Mouse (Mus musculus): ENCODE measurements around the gene Ipcef1. TPM values are rescaled to one million over a fixed set of nuclear protein-coding genes. Genes with fewer than 3 reads are reported as not detected.
"Not testable (repeated sequence)": the region's sequence is repeated elsewhere in the genome, so short reads cannot be mapped to it uniquely, and the experiment has no call there.

Ipcef1 gene
- polyA plus RNA-seq, 1 experiment from 2014 or later: 0.83 TPM

DNA sequence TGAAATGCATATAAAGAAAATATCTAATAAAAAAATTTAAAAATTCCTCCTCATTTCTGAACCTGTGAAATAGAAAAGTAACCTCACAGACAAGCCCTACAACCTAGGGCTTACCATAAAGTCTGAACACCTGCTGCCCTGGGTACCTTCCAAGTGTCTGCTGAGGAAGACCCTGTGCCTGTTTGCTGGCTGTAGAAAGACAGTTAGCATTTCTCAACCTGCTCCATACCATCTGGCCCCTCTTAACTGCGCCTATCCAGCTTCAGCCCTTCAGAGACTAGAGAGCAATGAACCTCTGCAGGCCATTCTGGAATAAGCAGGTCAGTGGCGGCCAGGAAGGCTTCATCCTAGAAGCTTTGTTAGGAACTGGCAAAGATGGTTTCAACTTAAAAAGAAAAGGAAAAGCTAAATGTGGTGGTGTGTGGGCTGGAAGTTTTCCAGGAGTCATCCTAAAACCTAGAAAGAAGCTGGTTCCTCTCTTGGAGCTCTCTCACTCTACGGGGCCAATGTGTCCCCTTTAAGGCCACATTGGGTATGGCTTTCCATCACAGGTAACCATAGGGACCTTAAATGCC lies 150.4 kb downstream of the Ipcef1 start:
- Histone ChIP-seq H3K4me3 (ENCODE audit: low read depth, low read length) (no peak overlapping the region), H3K4me2 (ENCODE audit: low read depth, low read length, severe bottlenecking) (no peak overlapping the region), H3K36me3 (ENCODE audit: control insufficient read depth, insufficient read depth, low read length) (no peaks in the 10 kb centered on the region), H3K27ac (ENCODE audit: low read depth, low read length) (no peak overlapping the region), H3K27me3 (ENCODE audit: control insufficient read depth, insufficient read depth, low read length) (no peaks in the 10 kb centered on the region), H3K9ac (ENCODE audit: low read length) (no peak overlapping the region), H3K9me3 (ENCODE audit: control insufficient read depth, low read length) (no peaks in the 10 kb centered on the region), H3K4me1 (replicated peaks; ENCODE audit: control insufficient read depth, insufficient read depth, low read length) (no peaks in the 10 kb centered on the region)
- ATAC-seq (replicated peaks; ENCODE audit: low FRiP score): no peak
- no peak for DNase-seq (ENCODE audit: low spot score)
- WGBS: 92% methylated on average over 3 of the region's 3 CpGs

DNA sequence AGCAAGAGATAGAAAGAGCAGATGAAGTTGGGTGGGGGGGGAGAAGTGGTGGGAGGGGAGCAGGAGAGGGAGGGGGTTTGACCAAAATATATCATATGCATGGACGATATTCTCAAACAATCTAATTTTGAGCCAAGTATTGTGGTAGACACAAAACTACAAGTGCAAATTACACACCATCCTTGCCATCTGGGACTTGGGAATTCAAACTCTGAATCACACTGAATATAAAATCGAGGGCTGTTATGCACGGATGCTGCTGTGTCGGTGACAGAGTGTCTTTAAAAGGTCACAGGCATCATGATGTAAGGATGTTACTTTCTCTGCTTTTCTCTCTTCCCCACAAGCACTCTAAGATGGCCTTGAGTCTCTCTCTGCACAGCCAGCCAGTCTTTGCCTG lies 152.2 kb downstream of the Ipcef1 start:
- H3K36me3 ChIP-seq (ENCODE audit: control insufficient read depth, insufficient read depth, low read length): no peaks in the 10 kb centered on the region
- no peak overlapping the region for H3K4me2 ChIP-seq (ENCODE audit: low read depth, low read length, severe bottlenecking)
- H3K4me1 ChIP-seq (replicated peaks; ENCODE audit: control insufficient read depth, insufficient read depth, low read length): no peaks in the 10 kb centered on the region
- DNase-seq (ENCODE audit: low spot score) (no peak), ATAC-seq (replicated peaks; ENCODE audit: low FRiP score) (no peak)
- no peaks in the 10 kb centered on the region for H3K27me3 ChIP-seq (ENCODE audit: control insufficient read depth, insufficient read depth, low read length)
- no peak overlapping the region for H3K9ac ChIP-seq (ENCODE audit: low read length)
- no peak overlapping the region for H3K4me3 ChIP-seq (ENCODE audit: low read depth, low read length)
- no peak overlapping the region for H3K27ac ChIP-seq (ENCODE audit: low read depth, low read length)
- H3K9me3 ChIP-seq (ENCODE audit: control insufficient read depth, low read length): no peaks in the 10 kb centered on the region
- WGBS: 90% methylated on average over 4 of the region's 4 CpGs

DNA sequence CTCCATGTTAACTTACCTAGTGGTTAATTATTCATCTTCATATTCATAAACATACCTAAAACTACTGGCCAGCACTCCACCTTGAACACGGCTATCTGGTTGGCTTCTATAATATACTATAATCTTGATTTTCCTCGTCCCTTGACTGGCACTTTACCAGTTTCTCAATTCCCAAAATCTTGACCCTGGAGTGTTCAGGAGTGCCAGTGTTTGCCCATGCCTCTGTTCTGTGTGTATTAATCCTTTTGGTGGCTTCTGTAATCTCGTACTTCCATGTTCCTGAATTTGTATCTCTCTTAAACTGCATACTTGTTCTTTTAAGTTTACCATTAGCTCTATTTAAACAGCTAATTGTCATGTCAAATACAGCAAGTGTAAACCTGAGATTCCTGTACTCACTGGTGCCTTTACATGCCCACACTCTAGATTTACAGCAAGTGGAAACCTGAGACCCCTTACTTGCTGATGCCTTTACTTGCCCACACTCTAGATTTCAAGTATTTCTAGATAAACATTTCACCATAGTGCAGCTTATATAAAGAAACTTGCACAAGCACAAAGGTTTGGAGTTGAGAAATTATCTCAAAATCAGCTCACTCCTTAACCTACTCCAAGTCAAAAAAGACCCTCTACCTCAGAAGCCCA lies 155.5 kb downstream of the Ipcef1 start:
- no peak for ATAC-seq (replicated peaks; ENCODE audit: low FRiP score)
- Histone ChIP-seq H3K9ac (ENCODE audit: low read length) (no peak overlapping the region), H3K4me1 (replicated peaks; ENCODE audit: control insufficient read depth, insufficient read depth, low read length) (no peaks in the 10 kb centered on the region), H3K9me3 (ENCODE audit: control insufficient read depth, low read length) (no peaks in the 10 kb centered on the region), H3K27me3 (ENCODE audit: control insufficient read depth, insufficient read depth, low read length) (no peaks in the 10 kb centered on the region), H3K4me3 (ENCODE audit: low read depth, low read length) (no peak overlapping the region), H3K27ac (ENCODE audit: low read depth, low read length) (no peak overlapping the region), H3K36me3 (ENCODE audit: control insufficient read depth, insufficient read depth, low read length) (no peaks in the 10 kb centered on the region), H3K4me2 (ENCODE audit: low read depth, low read length, severe bottlenecking) (no peak overlapping the region)
- DNase-seq (ENCODE audit: low spot score): no peak
- WGBS: 92% methylated on average over 3 of the region's 3 CpGs

DNA sequence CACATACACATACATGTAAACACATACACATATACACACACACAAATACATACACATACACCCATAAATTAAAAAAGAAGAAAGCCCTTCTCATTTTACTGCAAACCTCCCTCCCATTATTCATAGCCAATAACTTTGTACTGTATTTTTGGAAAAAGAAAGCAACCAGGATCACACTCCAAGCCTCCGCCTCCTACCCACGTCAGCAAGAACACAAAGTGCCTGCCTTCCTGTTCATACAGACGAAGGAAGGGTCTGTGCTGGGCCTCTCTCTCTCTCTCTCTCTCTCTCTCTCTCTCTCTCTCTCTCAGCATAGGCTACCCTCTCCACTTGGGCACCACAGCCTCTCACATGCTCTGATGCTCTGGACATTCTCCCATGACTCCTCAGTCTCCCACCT lies 156.5 kb downstream of the Ipcef1 start:
- no peak overlapping the region for H3K27ac ChIP-seq (ENCODE audit: low read depth, low read length)
- no peaks in the 10 kb centered on the region for H3K36me3 ChIP-seq (ENCODE audit: control insufficient read depth, insufficient read depth, low read length)
- H3K9ac ChIP-seq (ENCODE audit: low read length): no peak overlapping the region
- WGBS: 73% methylated on average over 3 of the region's 3 CpGs
- ATAC-seq (replicated peaks; ENCODE audit: low FRiP score): no peak
- no peaks in the 10 kb centered on the region for H3K9me3 ChIP-seq (ENCODE audit: control insufficient read depth, low read length)
- H3K4me2 ChIP-seq (ENCODE audit: low read depth, low read length, severe bottlenecking): no peak overlapping the region
- H3K27me3 ChIP-seq (ENCODE audit: control insufficient read depth, insufficient read depth, low read length): no peaks in the 10 kb centered on the region
- no peak overlapping the region for H3K4me3 ChIP-seq (ENCODE audit: low read depth, low read length)
- no peaks in the 10 kb centered on the region for H3K4me1 ChIP-seq (replicated peaks; ENCODE audit: control insufficient read depth, insufficient read depth, low read length)
- no peak for DNase-seq (ENCODE audit: low spot score)

DNA sequence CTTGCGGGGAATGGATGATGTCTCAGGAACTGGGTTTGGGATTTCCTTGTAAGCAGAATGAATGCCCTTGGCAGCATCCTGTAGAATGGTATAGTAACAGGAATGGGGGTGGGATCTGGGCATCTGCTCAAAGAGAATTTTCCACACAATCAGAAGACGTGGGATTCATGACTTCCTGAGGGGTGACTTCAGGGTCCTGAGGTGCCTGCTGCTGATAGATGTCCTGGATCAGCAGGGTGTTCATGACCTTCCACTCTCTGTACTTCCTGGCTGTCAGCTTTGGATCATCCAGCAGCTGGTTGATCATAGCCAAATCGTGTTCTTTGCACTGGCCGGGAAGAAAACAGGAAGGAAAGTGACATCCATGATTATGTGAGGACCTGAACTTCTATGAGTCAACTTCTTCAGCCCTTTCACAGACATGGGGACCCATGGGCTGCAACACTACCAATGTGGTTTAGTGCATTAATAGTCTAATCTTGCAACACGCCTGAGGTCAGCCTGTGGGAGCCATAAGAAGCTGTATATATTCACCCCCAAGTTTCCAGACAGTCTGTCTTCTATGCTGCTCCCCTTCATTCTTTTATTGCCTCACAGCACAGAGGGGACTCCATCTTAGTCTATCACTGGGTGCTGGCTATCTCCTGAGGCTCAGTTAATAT lies 161.8 kb downstream of the Ipcef1 start:
- no peaks in the 10 kb centered on the region for H3K36me3 ChIP-seq (ENCODE audit: control insufficient read depth, insufficient read depth, low read length)
- 90% methylated on average over 5 of the region's 5 CpGs for WGBS

DNA sequence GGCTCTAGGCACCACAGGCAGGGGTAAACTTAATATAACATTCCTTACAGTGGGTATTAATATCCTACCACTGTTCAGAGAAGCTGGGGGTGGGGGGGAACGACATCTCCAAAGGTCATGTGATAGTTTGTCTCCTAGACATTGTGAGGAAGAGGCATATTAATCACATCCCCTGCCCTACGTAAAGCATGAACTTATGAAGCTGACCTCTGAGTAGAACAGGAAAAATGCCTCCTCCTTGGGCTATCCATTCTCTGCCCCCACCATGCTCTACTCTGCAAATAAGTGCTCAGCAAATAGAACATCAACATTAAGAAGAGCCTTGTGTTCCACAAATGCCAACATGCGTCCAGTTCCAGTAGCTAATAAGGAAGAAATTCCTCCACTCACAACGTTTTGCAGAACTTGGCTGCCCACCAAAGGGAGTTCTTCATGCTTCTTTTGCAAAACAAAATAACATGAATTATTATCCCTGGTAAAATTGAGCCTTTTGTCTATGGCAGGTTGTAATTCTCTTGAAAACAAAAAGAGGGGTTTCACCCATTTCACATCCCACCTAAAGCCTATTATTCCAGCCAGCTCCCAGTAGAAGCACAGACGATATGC lies 162.5 kb downstream of the Ipcef1 start:
- WGBS: 72% methylated on average over 5 of the region's 5 CpGs

More for the DNA sequence above, 161.8 kb downstream of the Ipcef1 start:
- Histone ChIP-seq H3K27ac (ENCODE audit: low read depth, low read length) (no peak overlapping the region), H3K27me3 (ENCODE audit: control insufficient read depth, insufficient read depth, low read length) (no peaks in the 10 kb centered on the region), H3K4me3 (ENCODE audit: low read depth, low read length) (no peak overlapping the region), H3K9me3 (ENCODE audit: control insufficient read depth, low read length) (no peaks in the 10 kb centered on the region), H3K4me1 (replicated peaks; ENCODE audit: control insufficient read depth, insufficient read depth, low read length) (no peaks in the 10 kb centered on the region), H3K9ac (ENCODE audit: low read length) (no peak overlapping the region), H3K4me2 (ENCODE audit: low read depth, low read length, severe bottlenecking) (no peak overlapping the region)
- no peak for ATAC-seq (replicated peaks; ENCODE audit: low FRiP score)
- no peak for DNase-seq (ENCODE audit: low spot score)

DNA sequence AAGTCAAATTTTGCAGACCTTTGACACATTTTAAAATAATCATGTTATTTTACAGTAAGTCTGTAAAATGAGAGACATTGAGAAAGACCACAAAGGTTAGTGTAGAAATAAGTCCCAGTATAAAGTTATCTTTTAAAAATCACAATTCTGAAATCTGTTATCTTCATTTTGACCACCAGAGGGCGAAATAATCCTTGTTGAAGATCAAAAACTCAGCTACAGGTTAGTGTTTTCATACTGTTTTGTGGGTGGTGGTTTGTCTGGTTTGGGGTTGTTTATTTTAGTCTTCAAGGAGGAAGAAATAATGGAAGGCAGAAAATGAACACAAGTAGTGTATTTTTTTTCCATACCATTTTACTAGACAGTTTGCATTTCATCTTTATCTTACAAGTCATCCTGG lies 166.8 kb downstream of the Ipcef1 start:
- Histone ChIP-seq H3K4me3 (ENCODE audit: low read depth, low read length) (no peak overlapping the region), H3K9me3 (ENCODE audit: control insufficient read depth, low read length) (no peaks in the 10 kb centered on the region), H3K36me3 (ENCODE audit: control insufficient read depth, insufficient read depth, low read length) (no peaks in the 10 kb centered on the region), H3K27ac (ENCODE audit: low read depth, low read length) (no peak overlapping the region), H3K4me1 (replicated peaks; ENCODE audit: control insufficient read depth, insufficient read depth, low read length) (no peaks in the 10 kb centered on the region), H3K4me2 (ENCODE audit: low read depth, low read length, severe bottlenecking) (no peak overlapping the region), H3K9ac (ENCODE audit: low read length) (no peak overlapping the region), H3K27me3 (ENCODE audit: control insufficient read depth, insufficient read depth, low read length) (no peaks in the 10 kb centered on the region)
- DNase-seq (ENCODE audit: low spot score) (no peak), ATAC-seq (replicated peaks; ENCODE audit: low FRiP score) (no peak)
- WGBS: 2% methylated on average over 1 of the region's 1 CpGs

More for the DNA sequence above, 162.5 kb downstream of the Ipcef1 start:
- Histone ChIP-seq H3K4me3 (ENCODE audit: low read depth, low read length) (no peak overlapping the region), H3K4me2 (ENCODE audit: low read depth, low read length, severe bottlenecking) (no peak overlapping the region), H3K4me1 (replicated peaks; ENCODE audit: control insufficient read depth, insufficient read depth, low read length) (no peaks in the 10 kb centered on the region), H3K9me3 (ENCODE audit: control insufficient read depth, low read length) (no peaks in the 10 kb centered on the region), H3K27me3 (ENCODE audit: control insufficient read depth, insufficient read depth, low read length) (no peaks in the 10 kb centered on the region), H3K27ac (ENCODE audit: low read depth, low read length) (no peak overlapping the region), H3K36me3 (ENCODE audit: control insufficient read depth, insufficient read depth, low read length) (no peaks in the 10 kb centered on the region), H3K9ac (ENCODE audit: low read length) (no peak overlapping the region)
- no peak for ATAC-seq (replicated peaks; ENCODE audit: low FRiP score)
- no peak for DNase-seq (ENCODE audit: low spot score)

DNA sequence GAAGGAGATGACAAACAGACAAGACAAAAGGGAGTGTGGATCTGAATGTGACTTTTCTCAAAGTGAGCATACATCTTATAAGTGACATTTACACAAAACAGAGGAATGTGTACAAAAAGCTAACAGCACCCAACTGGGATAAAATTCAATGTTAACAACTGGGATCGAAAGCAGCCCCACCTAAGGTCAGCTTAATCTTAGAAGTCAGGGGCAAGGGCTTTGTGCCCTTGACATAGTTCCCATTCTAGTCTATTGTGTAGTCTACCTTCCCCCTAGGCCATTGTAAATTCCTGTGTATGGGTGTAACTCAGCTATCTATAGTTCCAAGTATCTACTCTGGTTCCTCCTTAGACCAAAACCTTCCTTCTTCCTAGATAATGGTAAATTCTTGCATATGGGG lies 170.2 kb downstream of the Ipcef1 start:
- H3K36me3 ChIP-seq (ENCODE audit: control insufficient read depth, insufficient read depth, low read length); ATAC-seq (replicated peaks; ENCODE audit: low FRiP score); H3K9ac ChIP-seq (ENCODE audit: low read length); H3K4me1 ChIP-seq (replicated peaks; ENCODE audit: control insufficient read depth, insufficient read depth, low read length); H3K27ac ChIP-seq (ENCODE audit: low read depth, low read length); DNase-seq (ENCODE audit: low spot score); H3K27me3 ChIP-seq (ENCODE audit: control insufficient read depth, insufficient read depth, low read length); H3K9me3 ChIP-seq (ENCODE audit: control insufficient read depth, low read length); H3K4me2 ChIP-seq (ENCODE audit: low read depth, low read length, severe bottlenecking); H3K4me3 ChIP-seq (ENCODE audit: low read depth, low read length): not testable (repeated sequence)
- 83% methylated on average over 1 of the region's 1 CpGs for WGBS
